Mouse (Mus musculus): ENCODE measurements around the gene Gm38393.

GRCm38 (mm10) chr7:60006262-60006661 is 1.4 kb upstream of the Gm38393 start:
- TF ChIP-seq POLR2A (IDR thresholded peaks at IDR 0.05; ENCODE audit: borderline replicate concordance, extremely low read depth, insufficient read depth, insufficient read length, poor library complexity, severe bottlenecking) (no peak), CTCF (IDR thresholded peaks at IDR 0.05; ENCODE audit: borderline replicate concordance, extremely low read depth, insufficient read depth, insufficient read length) (no peak)

Measured in brain, embryonic 14.5 days (tissue).